Mouse (Mus musculus) hematopoietic stem cell, adult 5-6 weeks (primary cell): ENCODE data around the gene Eif2b1. TPM values are rescaled to one million over a fixed set of nuclear protein-coding genes. Genes with fewer than 3 reads are reported as not detected.
A peak's percentile ranks its signal among the peaks of the same experiment; 100 is the strongest.
"Not testable (repeated sequence)": the region's sequence is repeated elsewhere in the genome, so short reads cannot be mapped to it uniquely, and the experiment has no call there.

Source experiments
- ATAC-seq, 2 experiments: fragments of 125-278 bp in 1 of 2; replicated peaks in 1 of 2; 2 replicates each; pipeline ENCODE4 v1.8.0; 2016 to 2017; ENCODE audit warnings: inconsistent platforms in 2 of 2, mild to moderate bottlenecking in 2 of 2, moderate number of reproducible peaks in 2 of 2, low read depth in 1 of 2, moderate TSS enrichment in 1 of 2; ENCODE audit not compliant: low FRiP score in 2 of 2, poor library complexity in 2 of 2, severe bottlenecking in 2 of 2, insufficient read depth in 1 of 2, low TSS enrichment in 1 of 2
- total RNA-seq: library from RNA; stranded (forward); fragments of 172-1452, 232-1000 nt; gene quantifications from 2 replicates; pipeline ENCODE4 v1.2.3, GENCODE M21; 2017

Eif2b1 gene
- total RNA-seq, 1 experiment from 2014 or later: 37.7 TPM

DNA sequence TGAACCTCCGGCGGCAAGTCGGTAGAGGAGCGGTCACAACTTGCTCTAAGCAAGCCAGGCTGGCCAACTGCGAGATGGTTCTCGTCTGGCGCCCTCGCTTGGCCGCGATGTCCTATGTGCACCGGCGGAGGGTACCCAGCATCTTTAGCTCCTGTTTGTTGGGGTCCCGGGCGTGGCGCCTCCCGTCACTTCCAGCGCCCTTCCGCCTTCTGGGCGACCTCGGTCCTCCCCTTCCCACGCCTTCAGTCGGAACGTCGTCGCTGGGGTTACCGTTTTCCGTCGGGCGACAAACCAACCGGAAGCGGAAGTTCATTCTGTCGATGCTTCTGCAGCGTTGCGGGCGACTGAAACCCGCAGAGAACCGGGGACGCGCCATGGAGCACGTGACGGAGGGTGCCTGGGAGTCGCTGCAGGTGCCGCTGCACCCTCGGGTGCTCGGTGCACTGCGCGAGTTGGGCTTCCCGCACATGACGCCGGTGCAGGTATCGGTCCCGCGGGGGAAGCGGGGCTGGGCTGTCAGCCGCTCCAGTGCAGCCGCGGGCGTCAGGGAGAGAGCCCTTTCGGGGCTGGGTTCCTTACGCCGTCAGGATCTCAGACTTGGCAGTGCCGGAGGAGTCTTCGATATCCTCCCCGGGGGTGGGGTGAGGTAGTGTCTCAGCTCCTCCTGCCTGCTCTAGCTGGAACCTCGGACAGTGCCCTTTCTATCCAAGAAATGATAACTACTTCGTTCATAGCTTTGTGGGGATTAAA lies 26.2 kb downstream of the Eif2b1 start, which contains the start of gene Ddx55:
Ddx55 (plus strand) TSS at position 307 of the 750 bp plus-strand sequence.
- ATAC-seq: peak; percentile 93 to 96

DNA sequence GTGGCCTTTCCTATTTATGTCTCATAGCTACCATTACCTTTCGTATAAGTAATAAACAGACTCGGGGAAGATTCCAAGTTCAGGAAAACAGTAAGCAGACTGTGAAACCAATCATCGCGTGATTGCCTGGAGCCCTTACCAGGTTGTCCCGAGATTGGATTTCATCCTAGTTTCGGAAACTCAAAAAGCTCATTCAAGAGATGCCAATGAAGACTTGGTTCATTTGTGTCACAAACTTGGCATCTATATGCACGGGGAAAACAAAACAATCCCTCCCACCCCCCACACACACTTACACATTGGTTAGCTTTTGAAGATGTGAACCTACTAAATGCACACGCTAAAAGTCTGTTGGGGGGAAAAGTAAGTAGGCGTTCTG lies 26.8 kb downstream of the Eif2b1 start:
- ATAC-seq: no peak

DNA sequence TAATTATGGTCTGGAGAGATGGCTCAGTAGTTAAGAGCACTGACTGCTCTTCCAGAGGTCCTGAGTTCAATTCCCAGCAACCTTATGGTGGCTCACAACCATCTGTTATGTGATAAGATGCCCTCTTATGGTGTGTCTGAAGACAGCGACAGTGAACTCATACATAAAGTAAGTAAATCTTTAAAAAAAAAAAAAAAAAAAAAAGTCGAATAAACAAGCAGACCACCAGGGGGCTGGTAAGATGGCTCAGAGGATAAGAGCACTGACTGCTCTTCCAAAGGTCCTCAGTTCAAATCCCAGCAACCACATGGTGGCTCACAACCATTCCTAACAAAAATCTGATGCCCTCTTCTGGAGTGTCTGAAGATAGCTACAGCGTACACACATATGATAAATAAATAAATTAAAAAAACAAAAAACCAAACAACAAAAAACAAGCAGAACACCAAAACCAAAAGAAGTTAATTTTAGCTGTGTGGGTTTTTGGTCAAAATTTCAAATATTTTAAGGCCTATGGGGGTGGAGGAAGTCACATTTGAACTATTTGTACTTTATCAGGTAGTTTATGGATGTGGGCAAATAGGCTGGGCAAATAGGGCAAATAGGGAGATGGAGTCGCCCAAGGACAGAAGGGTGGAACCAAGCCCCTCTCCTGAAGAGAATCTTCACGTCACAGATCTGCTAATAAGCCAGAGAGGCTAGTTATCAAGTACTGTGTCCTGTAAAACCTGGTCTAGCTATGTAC lies 27.4 kb downstream of the Eif2b1 start:
- ATAC-seq: not testable (repeated sequence)

DNA sequence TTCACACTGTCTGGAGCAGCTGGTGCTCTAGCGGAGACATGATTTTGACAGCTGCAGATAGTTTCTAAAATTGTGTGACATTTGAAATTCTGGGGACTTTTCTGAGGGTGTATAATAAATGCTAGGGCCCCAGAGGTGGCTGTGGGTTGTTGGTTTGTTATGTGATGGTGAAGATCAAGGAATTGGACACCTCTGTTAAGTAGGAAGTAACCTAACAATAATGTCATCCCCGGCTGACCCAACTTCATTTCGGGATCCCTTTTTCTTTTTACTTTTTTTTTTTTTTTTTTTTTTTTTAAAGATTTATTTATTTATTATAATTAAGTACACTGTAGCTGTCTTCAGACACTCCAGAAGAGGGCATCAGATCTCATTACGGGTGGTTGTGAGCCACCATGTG lies 28.2 kb downstream of the Eif2b1 start:
- ATAC-seq: not testable (repeated sequence)

DNA sequence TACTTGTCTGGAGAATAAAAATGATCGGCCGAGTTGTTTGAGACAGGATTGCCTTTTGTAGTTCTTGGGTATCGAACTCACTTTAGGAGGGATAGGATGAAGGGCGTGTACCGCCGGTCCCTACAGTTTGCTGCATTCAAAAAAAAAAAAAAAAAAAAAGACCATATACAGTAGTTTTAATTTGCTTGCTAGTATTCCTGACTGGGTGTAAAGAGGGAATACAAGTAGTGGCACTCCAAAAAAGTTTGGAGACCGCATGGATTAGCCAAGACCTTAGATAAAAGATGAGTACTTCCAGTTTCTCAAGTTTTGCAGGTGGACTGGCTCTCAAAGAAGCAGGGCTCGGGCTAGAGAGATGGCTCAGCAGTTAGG lies 37.3 kb downstream of the Eif2b1 start:
- ATAC-seq: no peak

DNA sequence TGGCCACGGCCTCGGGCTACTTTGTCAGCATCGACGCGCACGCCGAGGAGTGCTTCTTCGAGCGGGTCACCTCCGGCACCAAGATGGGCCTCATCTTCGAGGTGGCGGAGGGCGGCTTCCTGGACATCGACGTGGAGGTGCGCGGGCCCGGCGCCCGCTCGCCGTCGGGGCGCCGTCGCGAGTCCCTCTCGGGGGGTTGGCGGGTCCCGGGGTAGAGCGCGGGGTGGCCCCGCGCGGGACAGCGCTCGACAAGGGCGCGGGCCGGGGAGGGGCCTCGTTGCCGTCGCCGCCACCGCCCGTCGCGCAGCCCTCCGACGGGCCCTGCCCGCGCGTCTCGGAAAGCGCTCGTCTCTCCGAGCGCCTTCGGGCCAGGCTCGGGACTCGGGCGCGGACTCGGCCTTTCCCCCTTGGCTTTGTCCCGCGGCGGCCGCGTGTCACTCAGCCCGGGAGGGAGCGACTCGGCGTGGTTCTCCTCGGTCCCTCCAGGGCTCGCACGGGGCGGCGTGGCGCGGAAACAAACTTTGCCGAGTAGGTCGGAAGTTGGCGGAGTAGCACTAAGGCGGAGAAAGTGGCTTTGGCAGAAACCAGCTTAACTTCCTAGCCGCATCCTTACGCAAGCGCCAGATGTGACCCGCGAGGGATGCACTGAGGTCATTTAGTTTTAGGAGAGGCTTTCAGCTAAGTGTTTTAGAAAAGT lies 37.9 kb downstream of the Eif2b1 start:
- ATAC-seq: peak in 1 of 2 experiments; percentile 46; a peak in 2 of 4 replicates

DNA sequence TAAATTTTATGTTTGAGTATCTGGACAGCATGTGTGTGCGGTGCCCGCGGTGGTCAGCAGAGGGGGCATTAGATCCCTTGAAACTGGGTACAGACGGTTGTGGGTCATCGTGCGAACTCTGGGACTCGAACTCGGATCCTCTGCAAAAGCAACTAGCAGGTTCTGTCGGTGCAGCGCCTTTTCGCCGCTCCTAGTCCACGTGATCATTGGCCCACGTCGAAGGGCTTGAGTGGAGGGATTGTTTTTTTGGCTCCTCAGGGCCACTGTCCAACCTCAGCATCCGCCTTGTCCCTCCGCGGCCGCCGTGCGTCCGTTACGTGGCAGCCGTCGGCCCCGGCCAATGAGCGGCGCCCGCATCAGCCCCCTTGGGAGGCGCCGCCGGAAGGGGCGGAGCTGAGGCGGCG lies 38.5 kb downstream of the Eif2b1 start, which contains the start of gene Tmed2:
Tmed2 (plus strand) TSS at position 313 of the 404 bp plus-strand sequence.
- peak; percentile 91 for ATAC-seq

DNA sequence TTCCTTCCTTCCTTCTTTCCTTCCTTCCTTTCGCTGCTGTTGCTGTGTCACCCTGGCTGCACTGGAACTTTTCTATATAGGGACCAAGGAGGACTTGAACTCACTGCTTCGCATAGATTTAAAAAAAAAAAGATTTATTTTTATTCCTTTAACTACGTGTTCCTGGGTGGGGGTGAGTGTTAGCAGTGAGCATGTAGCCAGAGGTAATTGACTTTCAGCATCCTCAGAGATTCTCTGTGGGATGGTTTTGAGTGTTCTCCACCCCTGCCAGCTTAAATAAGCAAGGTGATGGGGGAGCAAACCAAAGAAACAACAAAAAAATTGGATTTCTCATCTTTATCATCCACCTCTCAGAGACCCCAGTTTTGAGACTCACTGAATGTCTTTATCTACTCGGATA lies 39.0 kb downstream of the Eif2b1 start:
- no peak for ATAC-seq

DNA sequence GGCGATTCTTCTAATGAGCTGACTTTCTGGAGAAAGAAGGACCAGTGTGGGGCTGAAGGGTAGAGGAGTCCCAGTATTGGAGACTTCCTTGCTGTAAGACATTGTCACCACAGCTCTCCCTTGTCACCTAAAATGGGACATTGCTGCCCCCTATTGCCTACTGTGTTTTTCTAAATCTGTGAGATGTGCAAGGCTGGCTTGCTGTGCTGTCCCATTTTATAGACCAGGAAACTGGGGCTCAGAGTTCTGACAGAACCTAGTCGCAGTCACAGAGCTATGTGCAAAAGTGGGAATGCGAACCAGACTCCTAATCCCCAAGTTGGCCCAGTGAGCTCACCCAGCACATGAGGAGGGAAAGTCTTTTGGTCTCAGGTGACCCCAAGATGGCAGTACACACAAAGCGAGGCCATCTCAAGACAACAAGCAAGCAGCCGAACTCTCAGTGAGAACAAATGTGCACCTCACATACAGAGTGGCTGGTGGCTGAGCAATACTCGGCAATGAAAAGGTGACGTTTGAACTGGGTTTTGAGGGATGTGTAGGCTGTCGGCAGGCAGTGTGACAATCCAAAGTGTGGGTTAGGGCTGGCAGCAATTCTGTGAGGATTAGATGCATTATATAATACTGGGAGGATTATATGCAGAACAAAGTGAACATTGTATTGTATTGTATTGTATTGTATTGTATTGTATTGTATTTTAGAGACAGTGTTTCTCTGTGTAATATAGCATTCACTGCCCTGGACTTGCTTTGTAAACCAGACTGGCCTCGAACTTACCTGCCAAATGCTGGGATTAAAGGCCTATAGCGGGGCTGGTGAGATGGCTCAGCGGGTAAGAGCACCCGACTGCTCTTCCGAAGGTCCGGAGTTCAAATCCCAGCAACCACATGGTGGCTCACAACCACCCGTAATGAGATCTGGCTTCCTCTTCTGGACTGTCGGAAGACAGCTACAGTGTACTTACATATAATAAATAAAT lies 39.8 kb downstream of the Eif2b1 start:
- peak; percentile 25 to 37; a peak in 1 of 4 replicates for ATAC-seq

DNA sequence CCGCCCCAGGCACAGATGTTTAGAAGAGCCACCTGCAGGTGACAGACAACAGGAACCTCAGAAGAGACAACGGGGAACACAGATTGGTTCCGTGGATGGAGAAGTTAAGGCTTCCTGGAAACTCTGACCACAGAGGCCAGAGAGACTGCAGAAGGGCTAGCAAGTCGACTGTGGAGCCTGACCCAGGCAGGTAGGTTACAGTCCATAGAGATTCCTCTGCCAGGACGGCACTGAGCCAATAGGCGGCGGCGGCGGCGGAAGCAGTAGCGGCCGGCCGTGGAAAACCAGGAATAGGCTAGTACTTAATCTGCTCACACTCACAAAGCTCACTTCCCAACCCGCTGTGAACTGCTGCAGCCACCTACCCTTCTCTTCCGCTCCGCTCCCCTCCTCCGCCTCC lies 42.2 kb downstream of the Eif2b1 start:
- no peak for ATAC-seq

DNA sequence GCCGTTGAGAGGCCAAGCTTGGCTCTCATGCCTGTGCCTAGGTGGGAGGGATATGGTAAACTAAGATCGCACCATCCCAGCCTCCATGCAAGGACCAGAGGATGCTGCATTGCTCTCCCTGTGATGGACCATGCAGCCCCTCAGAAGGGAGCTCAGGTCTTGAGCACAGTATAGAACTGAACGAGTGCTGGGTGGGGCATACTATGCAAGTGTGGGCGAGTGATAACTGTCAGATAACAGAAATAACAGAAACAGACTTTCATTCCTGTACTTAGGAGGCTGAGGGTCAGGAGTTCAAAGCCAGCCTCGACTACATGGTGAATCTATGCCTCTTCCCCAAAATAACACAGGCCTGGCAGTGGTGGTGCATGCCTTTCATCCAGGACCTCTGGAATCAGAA lies 43.9 kb downstream of the Eif2b1 start:
- ATAC-seq: no peak

DNA sequence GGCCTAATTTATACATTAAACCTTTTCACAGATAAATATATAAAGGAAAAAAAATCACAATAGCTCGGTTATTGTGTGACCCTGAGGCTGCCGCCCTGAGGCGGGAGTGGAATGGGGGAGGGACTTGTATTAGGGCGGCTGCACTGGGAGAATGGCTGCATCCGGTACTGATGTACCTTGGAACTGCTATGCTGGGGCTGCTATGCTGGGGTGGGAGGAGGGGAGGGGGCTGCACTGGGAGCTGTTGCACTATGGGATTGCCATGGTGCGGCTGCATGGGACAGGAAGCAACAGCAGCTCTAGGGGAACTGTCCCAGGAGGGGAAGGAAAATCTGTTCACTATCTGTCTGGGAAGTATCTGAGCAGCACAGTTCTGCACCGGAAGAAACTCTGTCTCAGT lies 46.5 kb downstream of the Eif2b1 start:
- ATAC-seq: no peak

DNA sequence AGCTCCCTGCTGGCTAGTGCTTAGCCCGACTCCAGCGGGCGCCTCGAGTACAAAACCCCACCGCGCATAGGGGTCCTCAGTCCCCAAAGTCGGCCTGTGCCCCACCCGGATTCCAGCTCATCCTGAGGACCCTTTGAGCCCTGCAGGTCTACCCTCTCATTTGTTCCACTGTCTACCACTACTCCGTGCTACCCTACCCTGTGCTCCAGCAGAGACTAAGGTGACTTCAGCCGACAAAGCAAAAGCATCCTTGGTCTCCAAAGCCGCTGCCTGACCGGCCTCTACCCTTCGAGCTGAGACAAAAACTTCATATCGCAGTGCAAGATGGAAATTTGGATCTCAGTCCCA lies 47.4 kb downstream of the Eif2b1 start:
- ATAC-seq: no peak; a peak in 1 of 4 replicates

DNA sequence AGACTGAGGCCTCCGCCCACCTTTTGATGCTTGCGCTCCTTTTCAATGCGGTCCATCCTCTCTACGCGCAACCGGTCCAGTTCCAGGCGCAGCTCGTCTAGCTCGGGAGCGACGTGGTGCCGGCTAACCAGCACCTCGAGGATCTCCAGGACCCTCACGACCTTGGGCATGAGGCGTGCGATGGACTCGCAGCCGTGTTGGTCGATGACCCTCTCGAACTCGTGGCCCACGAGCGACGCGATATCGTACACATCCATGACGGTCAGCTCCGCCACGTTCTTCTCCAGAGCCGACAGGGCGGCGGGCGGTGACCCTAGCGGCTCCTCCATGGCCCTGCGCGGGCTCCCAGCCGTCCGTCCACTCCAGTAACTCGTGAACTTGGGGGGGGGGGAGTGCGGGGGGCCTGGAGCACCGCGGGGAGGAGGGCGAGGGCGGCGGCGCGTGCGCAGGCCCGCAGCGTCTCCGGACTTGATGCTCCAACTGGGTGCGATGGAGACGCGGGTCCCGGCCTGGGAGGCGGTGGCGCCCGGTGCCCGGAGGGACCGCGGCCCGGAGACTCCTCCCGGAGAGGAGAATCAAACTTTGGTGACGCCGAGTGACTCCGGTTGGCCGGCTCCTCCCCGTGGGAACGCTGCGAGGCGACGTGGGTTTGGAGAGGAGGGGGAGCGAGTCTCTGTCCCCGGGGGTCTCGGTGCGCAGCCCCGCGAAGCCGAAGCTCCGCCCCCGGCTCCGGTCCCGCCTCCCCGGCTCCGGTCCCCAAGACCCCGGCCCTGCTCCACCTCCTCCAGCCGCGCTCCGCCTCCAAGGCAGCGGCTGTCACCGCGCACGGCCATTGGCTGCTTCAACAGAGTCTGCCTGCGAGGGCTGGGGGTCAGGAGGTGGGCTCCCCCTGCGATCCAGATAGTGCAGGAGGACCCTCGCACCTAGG lies 48.0 kb downstream of the Eif2b1 start, which contains the start of gene Rilpl1:
Rilpl1 (minus strand) TSS at position 737 of the 928 bp plus-strand sequence.
- ATAC-seq: peak; percentile 48 to 51

DNA sequence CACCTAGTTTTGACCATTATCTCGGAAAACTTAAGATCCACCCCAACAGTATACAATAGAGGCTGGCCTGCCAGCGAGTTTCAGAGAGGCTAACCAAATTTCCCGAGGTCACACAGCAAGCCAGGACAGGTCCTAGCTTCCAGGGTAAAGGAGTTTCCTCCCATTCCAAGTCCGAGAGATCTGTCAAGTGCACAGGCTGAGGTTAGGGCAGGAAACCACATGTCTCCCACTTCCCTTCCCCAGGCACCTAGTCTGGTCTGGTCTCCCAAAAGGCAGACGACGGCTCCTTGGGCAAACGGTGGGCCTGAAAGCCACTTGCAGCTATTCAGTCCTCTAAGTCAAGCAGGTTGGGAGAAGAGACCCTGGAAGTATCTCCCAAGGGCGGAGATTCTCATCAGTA lies 49.2 kb downstream of the Eif2b1 start:
- peak; percentile 25 to 44; a peak in 2 of 4 replicates for ATAC-seq

DNA sequence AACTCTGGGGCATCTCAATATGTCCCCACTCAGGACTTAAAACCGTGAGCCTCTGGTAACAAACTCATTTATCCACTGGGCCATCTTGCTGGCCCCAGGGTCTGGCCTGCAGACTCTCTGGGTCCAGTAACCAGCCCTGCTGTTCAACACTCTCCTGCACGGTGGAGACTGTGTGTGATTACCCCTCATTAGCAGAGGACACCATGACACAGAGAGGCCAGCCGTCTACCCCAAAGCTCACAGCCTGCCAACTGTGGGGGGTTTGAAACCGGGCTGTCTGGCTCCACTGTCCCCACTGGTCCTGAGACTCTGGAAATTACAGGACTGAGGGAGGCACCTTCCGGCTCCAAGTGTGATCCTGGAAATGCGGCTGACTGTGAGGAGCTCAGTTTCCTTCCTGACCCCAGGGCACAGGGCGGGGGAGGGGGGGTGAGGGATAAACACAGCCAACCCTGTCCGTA lies 49.7 kb downstream of the Eif2b1 start:
- no peak for ATAC-seq
